Mouse (Mus musculus): ENCODE measurements around the gene Grik5. TPM values are rescaled to one million over a fixed set of nuclear protein-coding genes. Genes with fewer than 3 reads are reported as not detected.

Grik5 gene
- polyA plus RNA-seq, 1 experiment from 2014 or later: 17.1 TPM

- Histone ChIP-seq H3K4me3 (peak overlapping the region; percentile 84), H3K36me3 (peaks cover 21% of the 10 kb centered on the region; the same call in 1 of the 2 replicates), H3K4me1 (peaks cover 56% of the 10 kb centered on the region), H3K4me2 (replicated peaks) (peak overlapping the region; percentile 87), H3K9me3 (no peaks in the 10 kb centered on the region), H3K9ac (replicated peaks) (peak overlapping the region; percentile 91), H3K27me3 (no peaks in the 10 kb centered on the region), H3K27ac (replicated peaks) (0 out of 2 replicates have a peak overlapping the region, but pooled peaks have one; percentile 29)
- no peak for ATAC-seq (replicated peaks)
- WGBS: 19% methylated on average over 11 of the region's 11 CpGs
These were observed 68.9 kb downstream of the Grik5 start for GRCm38 (mm10) chr7:25003291-25003690.

- H3K4me3 ChIP-seq: no peak overlapping the region
- 78% methylated on average over 12 of the region's 12 CpGs for WGBS
- H3K9me3 ChIP-seq: no peaks in the 10 kb centered on the region
- H3K36me3 ChIP-seq: peaks cover 41% of the 10 kb centered on the region
- no peak for ATAC-seq (replicated peaks)
- H3K4me2 ChIP-seq (replicated peaks): no peak overlapping the region
- H3K27me3 ChIP-seq: no peaks in the 10 kb centered on the region
- H3K9ac ChIP-seq (replicated peaks): no peak overlapping the region
- no peak overlapping the region for H3K27ac ChIP-seq (replicated peaks)
- H3K4me1 ChIP-seq: peaks cover 31% of the 10 kb centered on the region
These were observed 71.4 kb downstream of the Grik5 start for GRCm38 (mm10) chr7:25000711-25001110.

- Histone ChIP-seq H3K9me3 (no peaks in the 10 kb centered on the region), H3K36me3 (peaks cover 46% of the 10 kb centered on the region), H3K27me3 (no peaks in the 10 kb centered on the region), H3K4me3 (no peak overlapping the region), H3K4me2 (replicated peaks) (no peak overlapping the region), H3K4me1 (peaks cover 27% of the 10 kb centered on the region), H3K9ac (replicated peaks) (no peak overlapping the region), H3K27ac (replicated peaks) (no peak overlapping the region)
- no peak for ATAC-seq (replicated peaks)
- 81% methylated on average over 7 of the region's 7 CpGs for WGBS
These were observed 71.9 kb downstream of the Grik5 start for GRCm38 (mm10) chr7:25000211-25000610.

GRCm38 (mm10) chr7:24993081-24993480 is 79.1 kb downstream of the Grik5 start:
- Histone ChIP-seq H3K4me2 (replicated peaks) (no peak overlapping the region), H3K27me3 (no peaks in the 10 kb centered on the region), H3K9me3 (no peaks in the 10 kb centered on the region), H3K36me3 (peaks cover 89% of the 10 kb centered on the region), H3K9ac (replicated peaks) (no peak overlapping the region), H3K4me3 (no peak overlapping the region), H3K4me1 (no peaks in the 10 kb centered on the region), H3K27ac (replicated peaks) (no peak overlapping the region)
- no peak for ATAC-seq (replicated peaks)
- 78% methylated on average over 6 of the region's 6 CpGs for whole genome bisulfite sequencing

- WGBS: 79% methylated on average over 8 of the region's 8 CpGs
- H3K27ac ChIP-seq (replicated peaks): no peak overlapping the region
- no peaks in the 10 kb centered on the region for H3K27me3 ChIP-seq
- H3K4me3 ChIP-seq: no peak overlapping the region
- no peak overlapping the region for H3K9ac ChIP-seq (replicated peaks)
- no peaks in the 10 kb centered on the region for H3K9me3 ChIP-seq
- no peak overlapping the region for H3K4me2 ChIP-seq (replicated peaks)
- H3K36me3 ChIP-seq: peaks cover 92% of the 10 kb centered on the region
- no peaks in the 10 kb centered on the region for H3K4me1 ChIP-seq
- ATAC-seq (replicated peaks): no peak
These were observed 81.7 kb downstream of the Grik5 start for GRCm38 (mm10) chr7:24990478-24990877.

GRCm38 (mm10) chr7:24987941-24988340 is 84.2 kb downstream of the Grik5 start:
- Histone ChIP-seq H3K9me3 (no peaks in the 10 kb centered on the region), H3K27ac (replicated peaks) (no peak overlapping the region), H3K36me3 (peaks cover 91% of the 10 kb centered on the region), H3K4me2 (replicated peaks) (no peak overlapping the region), H3K4me1 (no peaks in the 10 kb centered on the region), H3K4me3 (no peak overlapping the region), H3K9ac (replicated peaks) (no peak overlapping the region), H3K27me3 (no peaks in the 10 kb centered on the region)
- ATAC-seq (replicated peaks): no peak
- WGBS: 90% methylated on average over 14 of the region's 14 CpGs

GRCm38 (mm10) chr7:24985799-24986198 is 86.3 kb downstream of the Grik5 start:
- no peak for ATAC-seq (replicated peaks)

GRCm38 (mm10) chr7:24984307-24984706 is 87.8 kb downstream of the Grik5 start:
- 91% methylated on average over 2 of the region's 2 CpGs for WGBS
- Histone ChIP-seq H3K36me3 (peaks cover 94% of the 10 kb centered on the region), H3K4me1 (no peaks in the 10 kb centered on the region), H3K27ac (replicated peaks) (no peak overlapping the region), H3K4me3 (no peak overlapping the region), H3K9ac (replicated peaks) (no peak overlapping the region), H3K4me2 (replicated peaks) (no peak overlapping the region), H3K27me3 (no peaks in the 10 kb centered on the region), H3K9me3 (no peaks in the 10 kb centered on the region)
- ATAC-seq (replicated peaks): no peak

More at GRCm38 (mm10) chr7:24985799-24986198, 86.3 kb downstream of the Grik5 start:
- Histone ChIP-seq H3K4me1 (no peaks in the 10 kb centered on the region), H3K4me2 (replicated peaks) (no peak overlapping the region), H3K9ac (replicated peaks) (no peak overlapping the region), H3K36me3 (peaks cover 94% of the 10 kb centered on the region), H3K9me3 (no peaks in the 10 kb centered on the region), H3K27me3 (no peaks in the 10 kb centered on the region), H3K27ac (replicated peaks) (no peak overlapping the region), H3K4me3 (no peak overlapping the region)
- 72% methylated on average over 5 of the region's 5 CpGs for WGBS

GRCm38 (mm10) chr7:24983396-24983795 is 88.8 kb downstream of the Grik5 start:
- H3K27me3 ChIP-seq: no peaks in the 10 kb centered on the region
- H3K36me3 ChIP-seq: peaks cover 94% of the 10 kb centered on the region
- no peak overlapping the region for H3K4me2 ChIP-seq (replicated peaks)
- H3K9me3 ChIP-seq: no peaks in the 10 kb centered on the region
- ATAC-seq (replicated peaks): no peak
- H3K4me1 ChIP-seq: no peaks in the 10 kb centered on the region
- H3K27ac ChIP-seq (replicated peaks): no peak overlapping the region
- no peak overlapping the region for H3K9ac ChIP-seq (replicated peaks)
- 93% methylated on average over 5 of the region's 5 CpGs for WGBS
- H3K4me3 ChIP-seq: no peak overlapping the region

- no peak for ATAC-seq (replicated peaks)
- Histone ChIP-seq H3K4me2 (replicated peaks) (no peak overlapping the region), H3K4me1 (no peaks in the 10 kb centered on the region), H3K4me3 (no peak overlapping the region), H3K9me3 (no peaks in the 10 kb centered on the region), H3K9ac (replicated peaks) (no peak overlapping the region), H3K27ac (replicated peaks) (no peak overlapping the region), H3K27me3 (no peaks in the 10 kb centered on the region), H3K36me3 (peaks cover 76% of the 10 kb centered on the region)
- WGBS: 90% methylated on average over 7 of the region's 7 CpGs
These were observed 91.7 kb downstream of the Grik5 start for GRCm38 (mm10) chr7:24980439-24980838.

GRCm38 (mm10) chr7:24978781-24979180 is 93.4 kb downstream of the Grik5 start:
- no peak overlapping the region for H3K4me3 ChIP-seq
- no peak for ATAC-seq (replicated peaks)
- H3K9me3 ChIP-seq: no peaks in the 10 kb centered on the region
- H3K9ac ChIP-seq (replicated peaks): no peak overlapping the region
- H3K27ac ChIP-seq (replicated peaks): no peak overlapping the region
- H3K36me3 ChIP-seq: peaks cover 62% of the 10 kb centered on the region
- H3K4me1 ChIP-seq: no peaks in the 10 kb centered on the region
- 82% methylated on average over 7 of the region's 7 CpGs for WGBS
- no peak overlapping the region for H3K4me2 ChIP-seq (replicated peaks)
- H3K27me3 ChIP-seq: no peaks in the 10 kb centered on the region

- ATAC-seq (replicated peaks): no peak
- Histone ChIP-seq H3K4me2 (replicated peaks) (no peak overlapping the region), H3K9me3 (no peaks in the 10 kb centered on the region), H3K9ac (replicated peaks) (no peak overlapping the region), H3K36me3 (peaks cover 28% of the 10 kb centered on the region), H3K27ac (replicated peaks) (no peak overlapping the region), H3K27me3 (no peaks in the 10 kb centered on the region), H3K4me1 (peaks cover 14% of the 10 kb centered on the region), H3K4me3 (no peak overlapping the region)
- 30% methylated on average over 9 of the region's 9 CpGs for whole genome bisulfite sequencing
These were observed 97.1 kb downstream of the Grik5 start for GRCm38 (mm10) chr7:24974893-24975595.

- Histone ChIP-seq H3K36me3 (peaks cover 17% of the 10 kb centered on the region), H3K4me1 (peaks cover 18% of the 10 kb centered on the region), H3K27ac (replicated peaks) (no peak overlapping the region), H3K4me2 (replicated peaks) (no peak overlapping the region), H3K9ac (replicated peaks) (no peak overlapping the region), H3K27me3 (no peaks in the 10 kb centered on the region), H3K4me3 (no peak overlapping the region), H3K9me3 (no peaks in the 10 kb centered on the region)
- WGBS: 81% methylated on average over 5 of the region's 5 CpGs
- no peak for ATAC-seq (replicated peaks)
These were observed 98.2 kb downstream of the Grik5 start for GRCm38 (mm10) chr7:24973902-24974301.
